Mouse (Mus musculus): ENCODE measurements at regions not wholly inside any gene's neighbourhood (a gene's known extent, or its start where the extent isn't known, plus 50 kb on each side); places are given as distances from the start of the nearest gene placed in this dataset.

DNA sequence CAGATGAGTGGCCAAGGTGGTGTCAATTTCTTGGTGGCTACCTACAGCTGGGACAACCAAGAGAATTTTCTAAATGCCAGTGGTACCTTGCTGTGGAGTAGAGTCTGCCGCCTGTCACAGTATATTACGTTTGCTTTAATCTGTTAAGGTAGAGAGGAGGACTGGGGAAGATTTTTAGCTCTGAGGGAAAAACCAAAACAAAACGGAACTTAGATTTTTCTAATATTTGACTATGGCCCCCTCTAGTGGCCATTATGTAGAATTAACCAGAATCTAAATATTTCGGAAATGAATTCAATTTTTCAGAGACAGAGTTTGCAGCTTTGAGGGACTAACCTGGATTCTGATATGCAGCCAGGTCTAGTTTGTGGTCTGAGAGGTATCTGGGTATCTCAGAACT, 59.3 kb upstream of the Papolg start:
- H3K4me2 ChIP-seq (ENCODE audit: low read depth, low read length): peak overlapping the region; percentile 36
- no peaks in the 10 kb centered on the region for H3K27me3 ChIP-seq (ENCODE audit: insufficient read depth, low read length)
- H3K4me1 ChIP-seq (ENCODE audit: insufficient read depth, low read length): no peaks in the 10 kb centered on the region
- 0 out of 2 replicates have a peak overlapping the region, but pooled peaks have one; percentile 17 for H3K9ac ChIP-seq (replicated peaks; ENCODE audit: low read length)
- no peaks in the 10 kb centered on the region for H3K9me3 ChIP-seq (ENCODE audit: low read length)
- no peaks in the 10 kb centered on the region for H3K36me3 ChIP-seq (ENCODE audit: insufficient read depth, low read length)
- TF ChIP-seq CTCF (IDR thresholded peaks at IDR 0.05; ENCODE audit: low read depth): peak; percentile 56
- H3K4me3 ChIP-seq (ENCODE audit: low read length): peak overlapping the region; percentile 6; the same call in 1 of the 2 replicates
- H3K27ac ChIP-seq: no peak overlapping the region
- DNase-seq (ENCODE audit: low spot score) (peak; percentile 79), ATAC-seq (0 out of 2 replicates have a peak, but pooled peaks have one; percentile 35)
- WGBS: 4% methylated on average over 4 of the region's 4 CpGs

DNA sequence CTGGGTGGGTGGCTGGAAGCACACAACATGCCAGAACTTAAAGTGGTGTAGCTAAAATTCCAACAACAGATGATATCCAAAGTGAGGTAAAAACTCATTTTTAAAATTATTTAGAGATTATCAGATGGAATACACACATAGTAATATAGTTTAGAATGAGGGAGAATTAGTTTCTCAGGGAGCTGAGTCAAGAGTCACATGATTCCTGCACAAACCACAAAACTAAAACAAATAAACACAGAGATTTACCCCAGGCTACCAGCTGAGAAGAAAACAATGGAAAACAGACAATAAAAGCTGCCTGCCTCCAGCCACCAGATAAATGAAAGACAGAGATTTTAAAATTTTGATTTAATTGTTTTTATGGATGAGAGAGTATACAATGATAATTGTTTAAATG, 50.9 kb upstream of the Papolg start:
- DNase-seq (ENCODE audit: low spot score) (no peak), ATAC-seq (no peak)
- H3K27me3 ChIP-seq (ENCODE audit: insufficient read depth, low read length): no peaks in the 10 kb centered on the region
- no peak overlapping the region for H3K4me3 ChIP-seq (ENCODE audit: low read length)
- no peak for TF ChIP-seq CTCF (IDR thresholded peaks at IDR 0.05; ENCODE audit: low read depth)
- no peaks in the 10 kb centered on the region for H3K36me3 ChIP-seq (ENCODE audit: insufficient read depth, low read length)
- H3K27ac ChIP-seq: no peak overlapping the region
- no peak overlapping the region for H3K9ac ChIP-seq (replicated peaks; ENCODE audit: low read length)
- no peak overlapping the region for H3K4me2 ChIP-seq (ENCODE audit: low read depth, low read length)
- no peaks in the 10 kb centered on the region for H3K9me3 ChIP-seq (ENCODE audit: low read length)
- no peaks in the 10 kb centered on the region for H3K4me1 ChIP-seq (ENCODE audit: insufficient read depth, low read length)

Data from hindbrain, postnatal 0 days (tissue).